Mouse (Mus musculus): ENCODE measurements around the gene Tmem213.

Gene Tmem213

GRCm38 (mm10) chr6:38109160-38109795, at the start of gene Tmem213:
Gene Tmem213 (plus strand): TSS chr6:38109255.
- in situ Hi-C loops (cut with MboI) = no loop called here

- in situ Hi-C loops (cut with MboI) = loop anchor here (25.0 kb wide), 1 partner anchor 602 kb away; no protein-coding TSS in a partner anchor
Observed at GRCm38 (mm10) chr6:38064621-38065020, 44.4 kb upstream of the Tmem213 start.

GRCm38 (mm10) chr6:38065122-38065500, 43.9 kb upstream of the Tmem213 start:
- in situ Hi-C loops (cut with MboI) = loop anchor here (25.0 kb wide), 1 partner anchor 603 kb away; no protein-coding TSS in a partner anchor

- in situ Hi-C loops (cut with MboI) = loop anchor here (25.0 kb wide), 1 partner anchor 603 kb away; no protein-coding TSS in a partner anchor
Observed at GRCm38 (mm10) chr6:38065501-38066122, 43.4 kb upstream of the Tmem213 start.

DNA sequence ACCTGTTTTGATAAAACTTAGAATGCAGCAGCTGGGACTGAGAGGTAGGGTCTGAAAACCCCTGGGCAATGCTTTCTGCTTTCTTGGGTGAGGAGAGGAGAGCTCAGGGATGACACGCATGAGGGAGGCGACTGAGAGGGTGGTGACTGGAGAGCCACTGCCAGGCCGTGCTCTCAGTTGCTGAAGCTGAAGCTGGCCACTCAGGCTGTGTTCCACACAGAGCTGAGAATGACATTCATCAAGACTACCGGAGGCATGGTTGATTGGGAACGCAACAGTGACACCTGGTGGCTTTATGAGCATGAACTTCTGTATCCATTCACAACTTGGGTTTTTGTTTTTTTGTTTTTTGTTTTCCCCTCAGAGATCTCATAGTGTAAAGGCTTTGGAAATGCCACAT, 42.8 kb upstream of the Tmem213 start:
- in situ Hi-C loops (cut with MboI) = loop anchor here (25.0 kb wide), 1 partner anchor 604 kb away; no protein-coding TSS in a partner anchor

DNA sequence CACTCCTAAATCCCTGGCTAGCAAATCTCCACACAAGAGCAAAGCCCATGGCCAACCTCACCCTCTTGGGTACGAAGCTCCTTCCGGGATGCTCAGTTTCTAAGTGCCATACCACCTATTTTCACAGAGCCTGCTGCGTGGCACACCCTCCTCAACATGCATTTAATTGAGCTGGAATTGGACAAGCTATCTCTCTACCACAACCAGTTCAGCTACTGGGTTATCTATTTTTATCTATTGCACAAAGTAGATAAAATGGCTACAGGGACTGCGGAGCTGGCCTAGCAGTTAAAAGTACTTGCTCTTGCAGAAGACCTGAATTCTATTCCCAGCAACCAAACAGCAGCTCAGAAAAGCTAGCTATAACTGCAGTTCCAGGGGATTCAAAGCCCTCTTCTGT, 37.8 kb upstream of the Tmem213 start:
- in situ Hi-C loops (cut with MboI) = loop anchor here (10.0 to 25.0 kb wide), 2 partner anchors 486 to 609 kb away; no protein-coding TSS in a partner anchor

GRCm38 (mm10) chr6:38072137-38072796, 36.8 kb upstream of the Tmem213 start:
- in situ Hi-C loops (cut with MboI) = loop anchor here (10.0 to 25.0 kb wide), 2 partner anchors 487 to 610 kb away; no protein-coding TSS in a partner anchor

- in situ Hi-C loops (cut with MboI) = loop anchor here (10.0 to 25.0 kb wide), 2 partner anchors 489 to 611 kb away; no protein-coding TSS in a partner anchor
Observed at GRCm38 (mm10) chr6:38073592-38073991, 35.5 kb upstream of the Tmem213 start.

DNA sequence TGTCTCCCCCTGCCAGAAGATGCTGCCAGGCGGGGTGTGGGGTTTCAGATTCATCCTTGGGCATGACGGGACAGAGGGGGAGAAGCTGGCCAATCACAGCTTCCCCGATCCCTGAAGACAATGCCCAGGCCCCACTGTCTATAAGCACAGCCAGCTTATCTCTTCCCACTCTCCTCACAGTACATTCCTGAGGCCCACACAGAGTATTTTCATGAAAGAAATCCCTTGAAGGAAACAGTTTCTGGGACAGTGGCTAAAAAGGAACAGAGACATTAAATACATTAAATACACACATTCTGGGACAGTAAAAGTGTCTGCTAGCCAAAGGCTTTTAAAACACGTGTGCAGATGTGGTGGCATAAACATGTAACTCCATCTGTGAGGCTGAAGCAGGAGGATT, 28.7 kb upstream of the Tmem213 start:
- in situ Hi-C loops (cut with MboI) = no loop called here

- in situ Hi-C loops (cut with MboI) = no loop called here
Observed at GRCm38 (mm10) chr6:38081727-38082341, 27.2 kb upstream of the Tmem213 start.

GRCm38 (mm10) chr6:38083204-38083603, 25.9 kb upstream of the Tmem213 start:
- in situ Hi-C loops (cut with MboI) = no loop called here

DNA sequence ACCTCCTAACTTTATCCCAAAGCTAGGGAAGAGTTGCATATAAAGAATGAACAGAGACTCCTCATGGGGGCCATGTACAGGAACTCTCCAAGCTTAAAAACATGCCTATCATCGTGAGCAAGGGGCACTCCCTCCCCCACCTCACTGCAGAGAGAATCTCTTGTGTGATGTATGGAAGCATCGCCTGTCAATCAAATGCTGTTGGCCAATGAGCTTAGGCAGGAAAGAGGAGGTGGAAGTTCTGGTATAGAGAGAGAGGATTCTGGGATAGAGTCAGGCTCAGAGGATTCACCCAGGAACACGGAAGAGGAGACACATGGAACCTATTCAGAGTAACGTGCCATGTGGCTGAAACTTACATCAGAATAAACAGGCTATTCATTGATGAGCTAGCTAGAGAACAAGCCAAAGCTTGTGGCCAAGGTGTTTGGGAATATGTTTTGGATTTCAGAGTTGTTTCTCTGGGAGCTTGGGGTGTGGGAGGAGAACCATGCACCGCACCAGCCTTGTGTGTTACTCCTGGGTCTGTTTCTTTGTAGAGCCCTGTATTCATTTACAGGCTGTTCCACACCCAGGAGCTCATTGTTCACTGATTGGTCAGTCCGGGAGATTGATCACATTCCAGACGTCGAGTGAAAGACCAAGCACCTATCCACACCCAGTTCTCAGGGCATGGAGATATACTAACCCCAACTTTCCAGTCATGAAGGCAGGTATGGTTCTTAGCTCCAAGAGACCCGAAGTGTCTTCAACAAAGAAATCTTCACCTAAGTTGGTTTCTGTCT, 21.6 kb upstream of the Tmem213 start:
- in situ Hi-C loops (cut with MboI) = no loop called here

GRCm38 (mm10) chr6:38092539-38092938, 16.5 kb upstream of the Tmem213 start:
- in situ Hi-C loops (cut with MboI) = no loop called here

DNA sequence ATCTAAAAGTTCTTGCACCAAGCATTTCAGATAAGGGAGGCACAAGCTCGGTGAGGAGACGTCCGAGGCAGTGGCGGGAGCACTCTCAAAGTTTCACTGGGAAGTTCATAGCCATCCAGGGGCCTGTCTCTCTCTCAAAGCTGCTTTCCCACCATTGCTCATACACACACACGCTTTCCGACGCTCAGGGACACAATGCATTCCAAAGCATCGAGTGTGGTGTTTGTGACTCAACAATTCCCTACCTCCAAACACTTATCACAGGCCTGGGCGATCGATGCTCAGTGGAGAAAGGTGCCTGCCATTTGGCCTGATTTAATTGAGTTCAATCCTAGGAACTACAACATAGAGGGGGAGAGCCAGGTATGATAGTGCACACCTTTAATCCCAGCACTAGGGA, 14.4 kb upstream of the Tmem213 start:
- in situ Hi-C loops (cut with MboI) = no loop called here

- in situ Hi-C loops (cut with MboI) = no loop called here
Observed at GRCm38 (mm10) chr6:38096961-38097370, 12.1 kb upstream of the Tmem213 start.

- in situ Hi-C loops (cut with MboI) = no loop called here
Observed at GRCm38 (mm10) chr6:38102216-38102795, 6.7 kb upstream of the Tmem213 start.

DNA sequence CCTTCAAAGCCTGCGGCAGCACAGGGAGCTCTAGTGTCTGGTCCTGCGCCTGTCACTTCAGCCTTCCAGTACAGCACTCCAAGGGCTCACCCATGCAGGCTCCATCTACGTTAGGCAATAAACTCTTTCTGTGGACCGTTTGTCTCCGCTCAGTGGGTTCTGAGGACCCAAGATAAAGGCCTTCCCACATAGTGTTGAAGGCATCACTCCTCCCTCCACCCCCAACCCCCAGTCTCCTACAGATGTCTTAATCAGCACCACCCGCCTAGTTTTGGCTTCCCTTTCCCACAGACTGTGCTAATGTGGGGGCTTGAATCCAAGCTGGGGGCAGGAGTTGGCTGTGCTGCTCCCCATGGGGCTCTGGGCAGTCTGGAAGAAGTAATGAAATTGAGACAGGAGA, 5.3 kb upstream of the Tmem213 start:
- in situ Hi-C loops (cut with MboI) = no loop called here

DNA sequence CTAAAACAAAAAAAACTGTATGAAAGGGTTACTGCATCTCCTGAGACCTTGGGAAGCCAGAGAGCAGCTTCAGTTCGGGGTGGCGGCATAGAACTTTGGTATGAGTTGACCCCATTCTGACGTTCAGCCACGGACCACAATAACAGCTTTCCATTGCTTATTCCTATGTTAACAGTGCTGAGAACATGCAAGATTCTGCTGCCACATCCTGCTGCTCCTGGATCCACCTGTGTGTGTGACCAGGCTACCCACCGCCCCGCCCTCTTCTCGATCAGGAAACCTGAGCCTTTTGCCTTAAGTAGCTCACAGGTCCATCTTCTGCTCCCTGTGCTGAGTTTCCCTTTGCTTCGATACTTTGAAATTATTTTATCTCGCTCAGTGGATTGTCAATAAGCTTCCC, 3.1 kb upstream of the Tmem213 start:
- in situ Hi-C loops (cut with MboI) = no loop called here

GRCm38 (mm10) chr6:38108449-38108848, 606 bp upstream of the Tmem213 start:
- in situ Hi-C loops (cut with MboI) = no loop called here

DNA sequence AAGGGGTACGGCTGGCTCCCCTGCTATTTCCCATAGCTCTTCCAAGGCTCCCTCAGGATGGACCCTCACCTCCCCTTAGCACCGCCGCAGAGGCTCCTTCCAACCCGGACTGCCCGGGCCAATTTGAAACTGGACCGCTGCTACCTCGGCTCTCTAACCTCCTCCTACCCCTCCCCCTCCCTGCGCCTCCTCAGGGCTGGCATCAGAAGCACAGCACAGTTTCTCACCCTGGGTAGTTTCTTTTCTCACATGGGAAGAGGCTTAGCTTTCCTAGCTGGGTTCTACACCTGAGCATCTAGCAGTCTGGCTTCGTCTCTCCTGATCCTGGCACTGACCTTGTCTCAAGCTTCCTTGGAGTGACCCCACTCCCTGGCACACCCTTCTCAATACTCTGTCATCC, 816 bp downstream of the Tmem213 start:
- in situ Hi-C loops (cut with MboI) = no loop called here

DNA sequence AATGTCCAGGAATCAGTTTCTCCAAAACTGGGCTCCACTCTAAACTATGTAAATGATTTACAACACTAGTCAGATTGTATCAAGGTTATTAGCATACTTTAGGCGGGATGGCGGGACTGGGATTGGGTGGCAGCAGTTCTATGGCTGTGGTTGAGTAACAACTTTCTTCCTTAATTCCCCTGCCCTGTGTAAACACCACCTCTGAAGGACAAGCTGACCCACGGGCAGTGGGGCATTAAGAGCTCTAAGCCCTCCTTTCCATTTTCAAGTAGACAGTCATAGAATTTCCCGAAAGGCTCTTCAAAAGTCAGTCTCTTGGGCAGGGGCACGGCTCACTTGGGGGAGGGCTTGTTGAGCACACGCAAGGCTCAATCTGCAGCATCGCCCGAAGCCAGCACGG, 1.8 kb downstream of the Tmem213 start:
- in situ Hi-C loops (cut with MboI) = no loop called here

Measured in mature B cell (primary cell).